Mouse (Mus musculus): ENCODE results near the gene Cabcoco1. TPM values are rescaled to one million over a fixed set of nuclear protein-coding genes. Genes with fewer than 3 reads are reported as not detected.

The Cabcoco1 gene
- total RNA-seq, 2 experiments from 2014 or later, result 3.0 to 3.2 TPM

DNA sequence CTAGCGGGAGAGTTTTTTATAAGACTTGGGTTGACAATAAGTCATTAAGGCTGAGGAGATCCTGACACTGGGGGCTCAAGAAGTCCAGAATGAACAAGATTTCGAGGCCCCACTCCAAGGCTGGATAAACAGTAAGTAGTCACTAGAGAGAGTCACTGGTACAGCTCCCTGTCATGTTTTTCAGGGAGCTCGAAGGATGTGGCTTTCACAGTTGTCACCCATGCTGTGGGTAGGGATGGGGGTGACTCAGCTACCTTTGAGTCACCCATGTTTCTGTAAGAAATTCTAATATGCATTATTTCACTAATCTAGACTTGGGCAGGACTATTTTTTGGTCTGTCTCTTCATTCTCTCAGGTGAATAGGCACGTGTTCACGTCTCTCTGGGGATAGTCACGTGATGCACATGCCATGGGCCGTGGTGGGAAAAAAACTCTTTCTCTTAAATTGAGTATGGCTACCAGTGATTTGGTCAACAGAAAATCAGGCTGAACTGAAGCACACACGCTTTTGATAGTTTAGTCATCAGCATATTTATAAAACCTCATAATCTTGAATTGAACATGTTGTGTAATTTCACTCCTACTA is 29.2 kb downstream of the Cabcoco1 start:
- no peak for DNase-seq (ENCODE audit: low spot score in 2 of 2)

DNA sequence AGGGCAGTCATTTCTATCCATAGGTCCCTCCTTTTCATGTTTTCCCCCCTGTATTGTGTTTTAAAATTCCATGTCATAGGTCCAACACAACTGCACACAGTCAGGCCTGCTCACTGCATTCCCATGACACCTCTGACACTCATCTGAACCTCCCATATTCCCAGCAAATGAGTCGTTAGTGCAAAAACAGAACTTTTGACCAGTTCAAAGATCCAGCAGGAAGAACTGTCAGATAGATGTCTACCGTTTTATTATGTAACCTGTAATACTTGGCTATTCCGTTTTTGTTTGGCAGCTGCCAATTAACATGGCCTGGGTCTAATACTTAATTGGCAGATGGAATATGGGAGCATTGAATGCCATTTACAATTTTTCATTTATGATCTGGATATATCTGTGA is 34.0 kb downstream of the Cabcoco1 start:
- DNase-seq (ENCODE audit: low spot score in 2 of 2), result no peak

DNA sequence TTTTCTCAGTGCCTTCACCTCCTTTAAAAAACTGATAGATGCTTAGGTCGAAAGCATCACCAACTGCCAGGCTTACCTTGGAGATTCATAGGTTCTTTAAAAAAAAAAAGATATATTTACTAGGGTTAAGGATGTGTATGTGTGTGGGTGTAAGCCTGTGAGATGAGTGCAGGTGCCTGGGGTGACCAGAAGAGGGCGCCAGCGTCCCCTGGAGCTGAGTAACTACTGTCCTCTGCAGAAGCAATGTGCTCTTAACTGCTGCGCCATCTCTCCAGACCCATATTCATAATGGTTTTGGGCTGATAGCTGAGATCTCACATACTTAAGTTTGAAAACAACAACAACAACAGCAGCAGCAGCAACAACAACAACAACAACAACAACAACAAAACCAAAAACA is 35.5 kb downstream of the Cabcoco1 start:
- DNase-seq (ENCODE audit: low spot score in 2 of 2), result no peak

DNA sequence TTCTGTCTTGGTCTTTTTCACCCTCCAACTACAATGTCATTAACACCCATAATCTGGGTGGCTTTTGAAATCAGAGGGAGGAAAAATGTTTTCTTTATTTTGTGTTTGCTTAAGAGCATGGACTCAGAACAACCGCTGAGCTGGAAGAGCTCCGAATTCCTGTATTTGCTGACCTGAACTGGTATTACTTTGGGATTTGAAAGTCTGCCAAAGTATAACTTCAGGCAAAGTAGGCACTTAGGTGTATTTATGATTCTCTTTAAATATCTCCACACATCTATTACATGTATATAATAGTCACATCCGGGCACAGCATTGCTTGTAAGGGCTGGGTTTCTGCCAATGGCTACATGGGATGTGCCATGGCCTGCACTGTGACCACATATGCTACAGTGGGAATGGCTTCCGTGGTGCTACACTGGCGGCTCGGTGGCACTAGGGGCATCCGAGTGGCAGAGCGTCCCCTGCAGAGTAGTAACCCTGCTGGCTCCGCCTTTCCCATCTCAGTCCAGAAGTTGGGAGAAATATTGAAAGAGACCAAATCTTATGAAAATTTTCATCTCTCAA is 37.0 kb downstream of the Cabcoco1 start:
- no peak for DNase-seq (ENCODE audit: low spot score in 2 of 2)

DNA sequence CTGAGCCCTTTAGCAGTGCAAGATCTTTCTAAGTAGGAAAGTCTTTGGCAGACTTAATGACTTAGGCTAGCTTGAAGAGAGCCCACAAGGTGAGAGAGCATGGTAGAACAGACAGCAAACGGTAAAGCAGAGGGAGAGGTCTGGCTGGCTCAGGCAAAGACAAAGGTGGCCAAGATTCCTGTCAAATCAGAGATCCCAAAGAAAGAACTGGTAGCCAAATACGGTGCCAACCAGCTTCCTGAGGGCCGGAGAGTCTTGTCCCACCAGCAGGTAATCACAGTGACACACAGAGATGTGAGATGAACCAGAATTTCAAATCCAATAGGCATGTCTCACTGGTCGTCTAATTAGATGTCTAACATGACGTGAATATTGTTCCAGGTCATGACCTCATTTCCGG is 40.6 kb downstream of the Cabcoco1 start:
- no peak for DNase-seq (ENCODE audit: low spot score in 2 of 2)

DNA sequence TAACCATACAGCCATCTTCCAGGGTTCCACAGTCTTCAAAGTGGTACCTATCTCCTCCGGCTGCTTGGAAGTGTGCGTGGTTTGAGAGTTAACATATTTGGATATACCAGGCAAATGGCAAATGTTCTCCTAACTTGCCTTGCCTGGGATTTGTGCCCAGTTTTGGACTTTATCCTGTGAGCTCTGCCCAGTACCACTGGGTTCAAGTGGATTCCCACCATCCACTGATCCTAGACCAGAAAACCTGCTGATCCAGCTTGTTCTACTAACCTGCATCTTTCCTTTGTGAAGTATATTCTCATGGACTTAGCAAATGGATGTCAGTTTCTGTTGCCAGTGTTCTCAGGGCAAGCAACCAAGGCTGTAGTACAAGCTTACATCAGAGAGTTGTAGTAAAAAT is 46.5 kb downstream of the Cabcoco1 start:
- DNase-seq (ENCODE audit: low spot score in 2 of 2), result no peak

DNA sequence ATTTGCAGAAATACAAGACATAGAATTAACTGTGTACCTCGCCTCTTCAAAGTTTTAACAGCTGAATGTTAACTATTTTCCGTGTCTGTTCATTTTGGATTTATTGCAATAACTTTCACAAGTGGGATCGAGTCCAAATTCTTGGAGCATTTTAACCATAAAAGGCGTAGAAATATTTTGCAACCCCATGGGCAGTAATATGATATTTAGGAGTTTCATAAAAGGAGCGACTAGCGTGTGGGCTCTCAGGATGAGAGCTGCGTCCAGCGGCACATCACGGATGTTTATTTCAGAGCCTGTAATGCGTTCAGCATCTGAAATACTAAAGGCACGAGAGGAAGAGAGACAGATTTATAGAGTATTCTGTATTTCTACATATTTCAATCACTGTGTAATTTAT is 50.1 kb downstream of the Cabcoco1 start:
- no peak for DNase-seq (ENCODE audit: low spot score in 2 of 2)

DNA sequence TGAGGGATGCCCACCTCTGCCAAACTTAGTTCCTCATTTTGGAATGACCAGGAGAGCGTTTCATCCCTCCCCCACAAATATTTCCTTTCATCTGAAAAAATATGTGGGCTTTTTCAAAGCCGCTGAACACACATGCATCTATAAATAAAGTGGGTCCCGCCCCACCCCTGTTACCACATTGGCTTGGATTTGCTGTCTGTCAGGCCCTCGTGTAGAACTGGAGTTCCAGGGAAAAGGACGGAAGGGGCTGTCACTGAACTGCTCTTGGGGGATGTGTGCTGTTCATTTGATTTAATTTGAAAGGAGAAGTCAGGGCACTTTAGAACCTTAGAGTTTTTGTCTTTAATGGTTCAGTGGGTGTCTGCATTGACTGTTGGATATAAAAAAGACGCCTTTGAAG is 50.9 kb downstream of the Cabcoco1 start:
- no peak for DNase-seq (ENCODE audit: low spot score in 2 of 2)

DNA sequence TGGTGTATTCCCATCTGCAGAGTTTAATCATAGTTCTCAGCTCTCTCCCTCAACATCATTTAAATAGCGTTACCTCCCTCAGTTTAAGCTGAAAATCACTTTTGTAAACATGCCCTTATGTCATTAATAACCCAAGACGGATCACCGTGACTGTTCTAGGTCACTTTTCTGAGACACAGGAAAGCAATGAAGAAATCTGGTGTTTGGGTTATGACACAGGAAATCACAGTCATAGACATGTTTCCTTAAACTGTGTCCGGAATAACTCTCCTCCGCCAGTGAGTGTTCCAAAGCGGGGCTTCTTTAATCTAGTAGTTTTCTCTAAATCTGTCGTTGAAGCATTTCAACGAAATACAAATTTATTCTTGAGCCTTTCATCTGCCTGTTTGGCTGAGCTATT is 68.9 kb downstream of the Cabcoco1 start:
- DNase-seq (ENCODE audit: low spot score in 2 of 2), result no peak

DNA sequence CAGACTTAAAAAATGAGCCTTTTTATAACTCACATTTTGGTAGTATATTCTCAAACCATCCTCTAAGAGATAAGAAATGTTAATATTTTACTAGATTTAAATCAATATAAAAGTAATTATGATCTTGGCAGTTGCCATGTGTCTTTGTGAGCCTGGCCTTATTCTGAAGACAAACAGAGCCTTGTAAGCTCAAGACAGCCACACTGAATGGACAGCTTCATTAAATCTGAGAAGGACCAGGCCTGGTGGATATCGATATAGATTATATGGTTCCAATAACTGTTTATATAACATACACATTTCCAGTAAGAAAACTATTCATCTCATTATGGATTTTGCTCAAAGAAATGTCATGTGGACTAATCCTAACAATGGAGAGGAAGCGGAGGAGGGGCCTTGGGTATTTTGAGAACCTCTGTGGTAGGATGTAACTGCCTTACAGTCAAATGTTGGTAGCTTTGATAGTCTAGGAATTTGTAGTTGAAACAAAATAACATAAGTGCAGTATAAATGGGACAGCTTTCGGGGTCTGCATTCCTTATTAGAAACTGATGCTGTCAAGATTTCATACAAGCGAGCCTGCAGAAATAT is 75.9 kb downstream of the Cabcoco1 start:
- DNase-seq (ENCODE audit: low spot score in 2 of 2), result no peak

DNA sequence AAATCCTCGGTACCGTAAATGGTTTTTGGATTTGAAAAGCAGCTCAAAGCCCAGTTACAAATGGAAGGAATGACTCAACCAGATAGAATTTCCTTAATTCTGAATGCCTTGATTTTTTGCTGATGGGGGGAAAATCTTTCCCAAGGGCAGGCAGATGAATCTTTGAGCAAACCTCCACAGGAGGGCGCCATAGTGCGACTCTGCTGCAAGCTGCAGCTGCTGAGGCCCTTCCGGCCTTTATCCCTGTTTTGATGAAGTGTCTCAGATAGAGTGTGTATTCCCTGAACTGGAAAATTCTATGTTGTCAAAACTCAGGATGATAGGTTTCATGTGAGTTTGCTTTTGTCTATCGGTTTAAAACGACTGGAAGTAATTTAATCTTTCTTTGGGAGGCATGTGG is 76.8 kb downstream of the Cabcoco1 start:
- DNase-seq (ENCODE audit: low spot score in 2 of 2), result peak; percentile 79 to 83

DNA sequence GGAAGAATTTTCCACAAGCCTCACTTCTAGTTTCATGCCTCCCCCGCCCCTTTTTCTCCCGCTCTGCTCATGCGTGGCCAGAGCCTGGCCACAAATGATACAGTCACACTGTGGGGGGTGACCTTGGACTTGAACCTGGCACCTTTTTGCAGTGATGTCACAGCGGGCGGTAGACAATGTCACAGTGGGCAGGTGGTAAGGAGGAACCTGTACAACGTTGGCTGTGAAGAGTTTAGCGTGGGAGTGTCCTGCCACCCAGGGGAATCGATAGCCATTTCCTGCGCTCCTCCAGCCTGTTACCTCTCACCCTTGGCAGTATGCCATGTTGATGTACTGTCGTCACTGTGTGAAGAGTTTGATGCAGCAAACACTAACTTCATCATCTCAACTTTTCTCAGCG is 81.9 kb downstream of the Cabcoco1 start:
- no peak for DNase-seq (ENCODE audit: low spot score in 2 of 2)

DNA sequence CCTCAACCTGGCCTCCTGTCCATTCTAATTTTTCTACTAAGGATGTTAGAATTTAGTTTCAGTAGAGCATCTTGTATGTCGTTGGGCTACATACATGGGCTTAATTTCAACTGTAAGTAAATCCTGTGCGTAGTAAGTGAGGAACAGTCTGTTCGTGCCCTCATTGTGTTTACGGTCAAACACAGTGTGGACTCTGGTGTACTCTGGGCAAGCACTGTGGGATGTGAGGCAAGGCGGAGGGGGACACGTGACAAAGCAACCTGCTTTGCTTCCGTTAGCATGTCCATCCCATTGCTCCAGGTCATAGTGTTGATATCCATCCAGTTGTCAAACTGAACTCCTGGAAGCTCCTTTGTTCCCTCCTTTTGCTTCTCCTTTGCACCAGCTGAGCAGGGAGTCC is 84.7 kb downstream of the Cabcoco1 start:
- no peak for DNase-seq (ENCODE audit: low spot score in 2 of 2)

DNA sequence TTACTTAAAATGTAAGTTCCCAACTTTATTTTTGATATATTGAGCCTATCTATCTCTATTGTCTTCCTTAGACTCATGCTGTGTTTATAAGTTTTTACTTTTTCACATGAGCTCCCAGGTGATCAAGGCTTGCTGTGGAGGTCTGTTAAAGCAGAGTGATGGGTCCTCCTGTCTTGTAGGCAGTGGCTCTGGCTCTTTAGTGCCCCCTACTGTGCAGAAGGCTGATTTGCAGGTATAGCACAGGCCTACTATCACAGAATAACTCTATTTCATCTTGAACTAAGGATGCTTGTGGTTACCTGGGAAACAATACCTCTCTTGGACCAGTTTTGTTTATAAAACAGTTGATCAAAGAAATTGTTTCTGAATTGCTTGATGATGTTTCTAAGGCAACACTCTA is 87.2 kb downstream of the Cabcoco1 start:
- no peak for DNase-seq (ENCODE audit: low spot score in 2 of 2)

DNA sequence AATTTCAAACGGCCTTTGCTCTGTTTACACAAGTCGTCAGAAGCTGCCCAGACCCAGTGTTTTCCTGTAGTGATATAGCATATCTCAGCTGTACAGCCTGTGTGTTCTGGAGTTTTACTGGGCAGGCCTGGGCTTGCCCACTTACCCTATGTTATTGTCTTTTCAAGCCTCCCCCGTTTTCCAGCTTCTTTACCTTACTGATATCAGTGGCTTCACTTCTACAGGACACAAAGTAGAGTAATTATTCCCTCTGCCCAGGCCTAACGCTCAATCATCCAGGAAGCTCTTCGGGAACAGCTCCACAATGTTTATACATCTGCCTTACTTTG is 94.9 kb downstream of the Cabcoco1 start:
- DNase-seq (ENCODE audit: low spot score in 2 of 2), result no peak

DNA sequence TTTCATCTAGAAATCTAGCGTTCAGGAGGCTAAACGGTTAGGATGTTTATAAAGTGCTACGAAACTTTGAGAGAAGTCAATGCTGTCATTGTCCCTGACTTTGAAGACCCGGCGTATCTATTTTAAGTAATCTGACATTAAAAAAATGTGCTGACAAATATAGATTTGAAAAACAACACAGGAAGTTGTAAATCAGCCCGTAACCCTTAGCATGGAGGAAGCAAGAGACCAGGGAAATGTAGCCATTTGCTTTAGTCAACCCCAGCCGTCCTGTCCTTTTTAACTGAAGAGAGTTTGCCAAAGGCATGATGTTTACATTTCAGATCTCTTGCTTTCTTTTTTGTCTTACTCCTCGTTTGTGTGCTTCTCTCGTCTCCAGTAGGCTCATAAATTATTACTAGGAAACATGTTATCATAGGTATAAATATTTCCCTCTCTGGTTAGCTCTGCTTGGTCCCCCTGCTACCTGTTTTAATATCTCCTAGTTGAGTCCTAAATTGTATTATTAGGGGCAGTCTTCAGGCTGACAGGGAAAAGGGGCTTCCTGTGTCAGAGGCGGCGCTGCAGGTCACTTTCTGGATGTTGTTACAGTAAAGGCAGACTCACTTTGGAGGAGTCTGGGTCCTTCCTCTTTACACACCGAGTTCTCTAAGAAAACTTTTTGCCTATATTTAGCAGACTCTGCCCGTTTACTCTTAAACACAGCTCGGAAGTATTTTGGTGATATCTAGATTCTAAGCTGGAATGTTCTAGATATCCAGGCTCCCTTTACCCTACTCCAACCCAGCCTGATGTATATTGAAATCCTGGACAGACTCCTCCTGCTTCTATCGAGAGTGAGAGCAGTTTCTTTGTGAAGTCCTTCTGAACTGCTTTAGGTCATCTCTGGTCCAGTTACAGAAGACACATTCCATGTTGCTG is 95.6 kb downstream of the Cabcoco1 start:
- DNase-seq (ENCODE audit: low spot score in 2 of 2), result no peak

DNA sequence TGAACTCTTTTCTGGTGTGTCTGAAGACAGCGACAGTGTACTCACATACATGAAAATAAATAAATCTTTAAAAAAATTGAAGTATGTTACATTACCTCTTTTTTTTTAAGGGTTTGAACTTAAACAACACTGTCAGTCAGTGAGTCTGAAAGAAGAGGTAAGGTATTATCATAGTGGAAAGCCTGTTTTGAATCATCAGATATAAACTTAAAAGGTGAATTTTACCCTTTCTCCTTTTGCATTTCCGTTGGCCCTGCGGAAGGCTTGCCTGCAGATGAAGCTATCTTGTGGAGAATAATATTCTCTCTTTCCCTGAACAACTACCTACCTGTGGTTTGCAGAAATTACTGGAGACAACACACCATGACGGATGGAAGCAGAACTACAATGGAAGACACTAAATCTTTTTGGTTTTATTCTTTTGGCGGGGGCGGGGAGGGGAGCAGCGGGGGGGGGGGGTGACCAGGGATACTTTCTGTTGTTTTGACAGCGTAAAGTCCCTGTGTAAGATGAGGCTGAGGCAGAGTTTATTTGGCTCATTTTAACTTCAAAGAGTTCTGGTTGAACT is 96.4 kb downstream of the Cabcoco1 start:
- no peak for DNase-seq (ENCODE audit: low spot score in 2 of 2)

DNA sequence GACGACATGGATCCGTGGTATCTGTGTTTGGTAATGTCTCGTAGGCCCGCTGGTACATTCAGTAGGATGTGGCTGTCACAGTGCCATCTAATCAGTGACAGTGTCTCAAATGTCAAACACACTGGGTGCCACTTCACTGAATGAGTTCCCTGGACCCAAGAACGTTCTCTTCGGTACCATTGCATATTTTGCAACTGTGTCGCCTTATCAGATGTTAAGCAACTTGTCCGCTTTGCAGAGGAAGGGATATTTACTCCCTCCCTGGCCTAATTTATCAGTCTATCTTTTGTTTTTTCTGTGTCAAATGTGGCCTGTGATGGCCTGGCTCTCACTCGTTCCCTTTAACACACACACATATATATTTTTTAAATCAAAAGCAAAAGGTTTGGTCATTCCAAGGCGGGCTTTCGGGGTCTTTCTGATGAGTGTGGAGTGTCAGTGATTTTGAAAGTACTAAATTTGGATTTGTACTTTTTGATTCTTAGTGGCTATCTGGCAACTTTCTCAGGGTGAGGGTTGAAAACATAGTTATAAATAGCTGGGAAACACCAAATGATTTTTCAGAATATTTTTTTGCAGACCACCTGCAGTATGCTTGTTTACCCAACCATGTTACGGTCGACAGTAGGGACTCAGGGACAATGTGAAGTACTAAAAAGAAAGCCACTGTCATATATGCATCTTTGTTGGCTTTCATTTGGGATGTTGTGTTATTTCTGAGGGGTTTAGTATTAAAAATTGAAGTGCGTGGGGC is 97.2 kb downstream of the Cabcoco1 start:
- no peak for DNase-seq (ENCODE audit: low spot score in 2 of 2)

DNA sequence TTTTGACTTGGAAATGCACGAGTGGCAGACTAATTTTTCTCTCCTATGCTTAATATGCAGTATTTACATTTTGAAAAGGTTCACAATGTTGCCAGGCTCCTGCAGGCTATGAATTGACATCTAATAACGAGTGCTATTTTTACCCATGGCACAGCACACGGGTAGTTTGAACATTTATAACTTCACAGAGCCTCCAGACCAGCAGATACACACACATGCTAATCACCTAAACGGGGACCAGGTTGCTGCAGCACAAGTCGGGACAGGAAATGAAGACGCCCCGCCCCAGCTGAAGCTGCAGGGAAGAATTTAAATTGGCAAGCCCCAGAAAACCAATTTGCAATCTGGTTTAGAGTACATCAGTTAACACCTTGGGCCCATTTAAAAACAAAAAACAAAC is 98.6 kb downstream of the Cabcoco1 start:
- DNase-seq (ENCODE audit: low spot score in 2 of 2), result no peak

DNA sequence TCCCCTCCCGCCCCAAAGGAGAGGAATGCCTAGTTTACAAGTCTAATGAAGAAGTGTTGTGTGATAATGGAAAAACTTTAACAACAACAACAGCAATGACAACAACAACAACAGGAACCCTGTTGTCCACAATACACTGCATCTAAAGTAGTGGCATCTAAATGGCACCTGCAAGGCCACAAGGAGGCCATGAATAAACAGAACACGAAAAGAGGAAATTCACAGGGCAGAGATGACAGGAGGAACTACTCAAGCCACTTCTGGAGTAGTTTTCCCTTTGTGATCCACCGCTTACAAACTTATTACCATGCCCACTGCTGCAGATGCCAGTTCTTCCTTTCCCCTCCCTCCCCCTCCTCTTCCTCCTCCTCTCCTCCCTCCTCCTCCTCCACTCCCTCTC is 99.0 kb downstream of the Cabcoco1 start:
- DNase-seq (ENCODE audit: low spot score in 2 of 2), result no peak

DNA sequence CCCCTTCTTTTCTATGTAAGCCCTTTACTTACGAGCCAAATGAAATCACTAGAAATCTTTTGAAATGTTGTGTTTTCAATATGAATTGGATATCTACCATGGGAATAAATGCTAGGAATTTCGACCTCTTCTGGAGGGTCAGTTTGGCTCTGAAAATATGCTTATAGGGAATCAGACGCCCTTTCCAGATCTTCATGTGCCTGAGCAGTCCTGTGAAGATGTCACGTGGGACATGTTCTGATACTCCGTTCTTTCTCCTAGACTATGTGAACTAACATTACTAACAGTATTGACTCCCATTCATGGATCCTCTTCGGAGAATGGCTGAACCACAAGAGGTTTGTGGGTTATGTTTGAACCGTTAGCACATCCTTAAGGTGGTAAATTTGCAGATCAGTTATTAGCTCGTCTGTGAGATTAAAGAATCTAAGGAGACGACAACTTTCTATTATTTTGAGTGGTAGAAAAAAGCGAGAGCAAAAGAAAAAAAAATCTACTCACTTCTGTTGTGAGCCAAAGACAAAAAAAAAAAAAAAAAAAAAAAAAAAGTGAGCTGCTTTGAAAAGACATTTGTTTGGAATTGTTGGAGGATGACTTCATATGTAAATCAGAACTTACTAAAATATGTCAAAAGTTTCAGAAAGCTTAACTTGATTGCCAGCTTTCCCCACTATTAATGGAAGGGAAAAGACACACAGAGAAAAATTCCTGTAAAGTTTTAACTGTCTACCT is 99.6 kb downstream of the Cabcoco1 start:
- no peak for DNase-seq (ENCODE audit: low spot score in 2 of 2)

Data from layer of hippocampus, postnatal 10 days (tissue).